8 mouse cellular contexts compared by ENCODE assay signal in genomic region chr13:51617861-51618260, GRCm38 (mm10). TPM values are rescaled to one million over a fixed set of nuclear protein-coding genes. Genes with fewer than 3 reads are reported as not detected.
DNase-seq lines count a peak whose midpoint lies in the region; ATAC-seq and TF ChIP-seq lines count a peak whose summit lies in the region.

No protein-coding gene starts in this region.

- DNase-seq in heart, adult 2 months = peak; percentile 22 to 63
- DNase-seq in heart, embryonic 10.5 days (ENCODE audit: low spot score) = no peak
- peak; percentile 51 to 57 for DNase-seq in adrenal gland, postnatal 36 days
- DNase-seq in heart, postnatal 4 days = peak; percentile 72
- peak; percentile 57 to 77 for DNase-seq in left cerebral cortex, adult 2 months (ENCODE audit: extremely low spot score in 1 of 2, low spot score in 2 of 2)

- no peaks in the 10 kb centered on the region; the same call in 1 of the 2 replicates for H3K4me1 ChIP-seq in heart, adult 2 months (ENCODE audit: control insufficient read depth, insufficient read depth, low read length)
- no peaks in the 10 kb centered on the region for H3K4me1 ChIP-seq in heart, embryonic 10.5 days
- H3K4me1 ChIP-seq in midbrain, embryonic 13.5 days (replicated peaks) = peaks cover 15% of the 10 kb centered on the region
- 0 out of 2 replicates have a peak, but pooled peaks cover 3% of the 10 kb centered on the region for H3K4me1 ChIP-seq in stomach, embryonic 16.5 days (ENCODE audit: control insufficient read depth, insufficient read depth, low read length)

- ATAC-seq in erythroblast, adult 5-6 weeks (replicated peaks; ENCODE audit: low FRiP score, poor library complexity, severe bottlenecking) = 0 out of 2 replicates have a peak, but pooled peaks have one; percentile 39
- ATAC-seq in midbrain, embryonic 13.5 days = peak; percentile 73
- ATAC-seq in stomach, embryonic 16.5 days (ENCODE audit: insufficient read depth, low FRiP score) = 0 out of 2 replicates have a peak, but pooled peaks have one; percentile 37

- intact Hi-C loops in heart, adult 2 months (cut with DNase I) = loop anchor here (2.0 to 10.0 kb wide), 4 partner anchors 56 to 669 kb away; no protein-coding TSS in a partner anchor
- intact Hi-C loops in left cerebral cortex, adult 2 months (cut with DNase I) = loop anchor here (2.0 to 10.0 kb wide), 5 partner anchors 49 to 671 kb away; partner anchors contain the start of gene Shc3

- H3K36me3 ChIP-seq in heart, adult 2 months (ENCODE audit: control insufficient read depth, insufficient read depth, low read length) = no peaks in the 10 kb centered on the region
- no peaks in the 10 kb centered on the region for H3K36me3 ChIP-seq in heart, embryonic 10.5 days
- no peaks in the 10 kb centered on the region for H3K36me3 ChIP-seq in midbrain, embryonic 13.5 days
- H3K36me3 ChIP-seq in stomach, embryonic 16.5 days (ENCODE audit: control insufficient read depth, insufficient read depth, low read length) = no peaks in the 10 kb centered on the region

- no peak for TF ChIP-seq EP300 in heart, adult 2 months (IDR thresholded peaks at IDR 0.05; ENCODE audit: insufficient read depth, low read depth, low read length)

- H3K9ac ChIP-seq in heart, adult 2 months (ENCODE audit: low read depth, low read length) = no peak overlapping the region
- no peak overlapping the region for H3K9ac ChIP-seq in midbrain, embryonic 13.5 days (replicated peaks)
- H3K9ac ChIP-seq in stomach, embryonic 16.5 days (ENCODE audit: low read length) = no peak overlapping the region

- no peaks in the 10 kb centered on the region for H3K9me3 ChIP-seq in heart, embryonic 10.5 days
- 0 out of 2 replicates have a peak, but pooled peaks cover 3% of the 10 kb centered on the region for H3K9me3 ChIP-seq in midbrain, embryonic 13.5 days
- no peaks in the 10 kb centered on the region for H3K9me3 ChIP-seq in stomach, embryonic 16.5 days (replicated peaks; ENCODE audit: control insufficient read depth, low read length)

- H3K27me3 ChIP-seq in heart, adult 2 months (ENCODE audit: control insufficient read depth, insufficient read depth, low read length) = 0 out of 2 replicates have a peak, but pooled peaks cover 2% of the 10 kb centered on the region
- no peaks in the 10 kb centered on the region for H3K27me3 ChIP-seq in heart, embryonic 10.5 days (ENCODE audit: insufficient read depth, poor library complexity, severe bottlenecking)
- no peaks in the 10 kb centered on the region for H3K27me3 ChIP-seq in midbrain, embryonic 13.5 days
- H3K27me3 ChIP-seq in stomach, embryonic 16.5 days (ENCODE audit: control insufficient read depth, insufficient read depth, low read length) = no peaks in the 10 kb centered on the region

- no peak overlapping the region for H3K4me2 ChIP-seq in midbrain, embryonic 13.5 days (replicated peaks)
- no peak overlapping the region for H3K4me2 ChIP-seq in stomach, embryonic 16.5 days (ENCODE audit: low read depth, low read length)

- whole genome bisulfite sequencing in heart, adult 2 months = 17% methylated on average over 6 of the region's 6 CpGs
- WGBS in heart, embryonic 10.5 days = 19% methylated on average over 6 of the region's 6 CpGs
- 16% methylated on average over 6 of the region's 6 CpGs for WGBS in midbrain, embryonic 13.5 days
- WGBS in stomach, embryonic 16.5 days = 20% methylated on average over 6 of the region's 6 CpGs

- no peak; the same call in 1 of the 2 replicates for TF ChIP-seq CTCF in heart, adult 2 months (IDR thresholded peaks at IDR 0.05)
- peak; percentile 91 for TF ChIP-seq CTCF in left cerebral cortex, adult 2 months (IDR thresholded peaks at IDR 0.05)

- no peak overlapping the region for H3K4me3 ChIP-seq in heart, adult 2 months
- no peak overlapping the region for H3K4me3 ChIP-seq in heart, embryonic 10.5 days
- H3K4me3 ChIP-seq in left cerebral cortex, adult 2 months = no peak overlapping the region
- H3K4me3 ChIP-seq in midbrain, embryonic 13.5 days (replicated peaks) = no peak overlapping the region
- no peak overlapping the region for H3K4me3 ChIP-seq in stomach, embryonic 16.5 days (replicated peaks; ENCODE audit: low read length)

- no peaks in the 10 kb centered on the region for H3K79me2 ChIP-seq in heart, adult 2 months (replicated peaks; ENCODE audit: control insufficient read depth, insufficient read depth, low read length)

- TF ChIP-seq POLR2A in heart, adult 2 months (IDR thresholded peaks at IDR 0.05; ENCODE audit: insufficient read depth, low read depth, low read length) = no peak

- no peak overlapping the region for H3K27ac ChIP-seq in heart, adult 2 months
- H3K27ac ChIP-seq in heart, embryonic 10.5 days = no peak overlapping the region
- no peak overlapping the region for H3K27ac ChIP-seq in left cerebral cortex, adult 2 months
- no peak overlapping the region for H3K27ac ChIP-seq in midbrain, embryonic 13.5 days
- H3K27ac ChIP-seq in stomach, embryonic 16.5 days (ENCODE audit: low read length) = no peak overlapping the region

RNA-seq across cellular contexts. Expression of gene Cks2, which starts 27.2 kb away (rescaled TPM):
- 1 to 10 TPM in 1 of 2 experiments, under 1 TPM in 1; 0.50 to 1.2 TPM for total RNA-seq in heart, adult 2 months (2021)
- 1.5 and 1.6 TPM in 2 replicates for polyA plus RNA-seq in heart, adult 2 months (2012; rRNA removed)
- 248 and 312 TPM in 2 replicates for polyA plus RNA-seq in heart, embryonic 10.5 days (2016; fragmentation: Nextera tagmentation; extraction: Ambion mirVana)
- 10 to 100 TPM; 12.3 to 14.5 TPM for total RNA-seq in adrenal gland, postnatal 36 days (2021)
- 133 and 189 TPM in 2 replicates for total RNA-seq in erythroblast, adult 5-6 weeks (2015; ENCODE audit: low replicate concordance)
- total RNA-seq in erythroblast, adult 5-6 weeks (2017; ENCODE audit: low replicate concordance) = 54.9 and 108 TPM in 2 replicates
- 10 to 100 TPM; 76.8 to 86.6 TPM for total RNA-seq in heart, postnatal 4 days (2021)
- total RNA-seq in left cerebral cortex, adult 2 months (2021) = 1 to 10 TPM; 1.4 to 1.7 TPM
- polyA plus RNA-seq in midbrain, embryonic 13.5 days (2015; fragmentation: Nextera tagmentation; extraction: Ambion mirVana) = 131 and 134 TPM in 2 replicates
- polyA plus RNA-seq in stomach, embryonic 16.5 days (2015; fragmentation: Nextera tagmentation; extraction: Ambion mirVana) = 262 and 274 TPM in 2 replicates

RNA-seq across cellular contexts. Expression of gene Secisbp2, which starts 33.6 kb away (rescaled TPM):
- 10 to 100 TPM; 11.1 to 11.5 TPM for total RNA-seq in heart, adult 2 months (2021)
- 15.3 and 20.6 TPM in 2 replicates for polyA plus RNA-seq in heart, adult 2 months (2012; rRNA removed)
- polyA plus RNA-seq in heart, embryonic 10.5 days (2016; fragmentation: Nextera tagmentation; extraction: Ambion mirVana) = 25.6 and 32.1 TPM in 2 replicates
- 10 to 100 TPM; 20.9 to 24.8 TPM for total RNA-seq in adrenal gland, postnatal 36 days (2021)
- total RNA-seq in erythroblast, adult 5-6 weeks (2015; ENCODE audit: low replicate concordance) = 1.3 and 6.1 TPM in 2 replicates
- 6.4 and 13.8 TPM in 2 replicates for total RNA-seq in erythroblast, adult 5-6 weeks (2017; ENCODE audit: low replicate concordance)
- 10 to 100 TPM; 22.3 to 23.0 TPM for total RNA-seq in heart, postnatal 4 days (2021)
- 10 to 100 TPM; 18.7 to 19.1 TPM for total RNA-seq in left cerebral cortex, adult 2 months (2021)
- 35.3 and 41.1 TPM in 2 replicates for polyA plus RNA-seq in midbrain, embryonic 13.5 days (2015; fragmentation: Nextera tagmentation; extraction: Ambion mirVana)
- polyA plus RNA-seq in stomach, embryonic 16.5 days (2015; fragmentation: Nextera tagmentation; extraction: Ambion mirVana) = 22.6 and 24.4 TPM in 2 replicates

RNA-seq across cellular contexts. Expression of gene Shc3, which starts 48.6 kb away (rescaled TPM):
- 1 to 10 TPM in 1 of 2 experiments, under 1 TPM in 1; 0.91 to 2.1 TPM for total RNA-seq in heart, adult 2 months (2021)
- 0.80 and 1.2 TPM in 2 replicates for polyA plus RNA-seq in heart, adult 2 months (2012; rRNA removed)
- polyA plus RNA-seq in heart, embryonic 10.5 days (2016; fragmentation: Nextera tagmentation; extraction: Ambion mirVana) = 0.15 and 0.30 TPM in 2 replicates
- 1 to 10 TPM; 1.0 to 1.2 TPM for total RNA-seq in adrenal gland, postnatal 36 days (2021)
- not detected in 2 replicates for total RNA-seq in erythroblast, adult 5-6 weeks (2015; ENCODE audit: low replicate concordance)
- not detected in 2 replicates for total RNA-seq in erythroblast, adult 5-6 weeks (2017; ENCODE audit: low replicate concordance)
- total RNA-seq in heart, postnatal 4 days (2021) = 1 to 10 TPM; 3.9 to 4.0 TPM
- 100 to 1,000 TPM; 234 to 242 TPM for total RNA-seq in left cerebral cortex, adult 2 months (2021)
- 3.2 and 4.1 TPM in 2 replicates for polyA plus RNA-seq in midbrain, embryonic 13.5 days (2015; fragmentation: Nextera tagmentation; extraction: Ambion mirVana)
- polyA plus RNA-seq in stomach, embryonic 16.5 days (2015; fragmentation: Nextera tagmentation; extraction: Ambion mirVana) = 0.14 and 0.31 TPM in 2 replicates

Comparison
In these comparisons a context has a peak if more than half of its experiments do, and no peak if none do; other contexts are left out.
1. RNA of gene Cks2, which starts 27.2 kb away (total RNA-seq): 54.9 to 189 TPM in erythroblast, adult 5-6 weeks, 76.8 to 86.6 TPM in heart, postnatal 4 days and 12.3 to 14.5 TPM in adrenal gland, postnatal 36 days; 1.4 to 1.7 TPM in left cerebral cortex, adult 2 months and 0.50 to 1.2 TPM in heart, adult 2 months; every median in the first group is over 4 times any median in the second.
2. RNA of gene Shc3, which starts 48.6 kb away (total RNA-seq): 234 to 242 TPM in left cerebral cortex, adult 2 months; 3.9 to 4.0 TPM in heart, postnatal 4 days, 0.91 to 2.1 TPM in heart, adult 2 months, 1.0 to 1.2 TPM in adrenal gland, postnatal 36 days and not detected in erythroblast, adult 5-6 weeks; every median in the first group is over 10 times any median in the second.
3. Peak in every context shown above with its lines, with median percentiles within 50 percentile points of each other: ATAC-seq.